Mouse (Mus musculus): ENCODE data around the gene Iqsec1.

DNA sequence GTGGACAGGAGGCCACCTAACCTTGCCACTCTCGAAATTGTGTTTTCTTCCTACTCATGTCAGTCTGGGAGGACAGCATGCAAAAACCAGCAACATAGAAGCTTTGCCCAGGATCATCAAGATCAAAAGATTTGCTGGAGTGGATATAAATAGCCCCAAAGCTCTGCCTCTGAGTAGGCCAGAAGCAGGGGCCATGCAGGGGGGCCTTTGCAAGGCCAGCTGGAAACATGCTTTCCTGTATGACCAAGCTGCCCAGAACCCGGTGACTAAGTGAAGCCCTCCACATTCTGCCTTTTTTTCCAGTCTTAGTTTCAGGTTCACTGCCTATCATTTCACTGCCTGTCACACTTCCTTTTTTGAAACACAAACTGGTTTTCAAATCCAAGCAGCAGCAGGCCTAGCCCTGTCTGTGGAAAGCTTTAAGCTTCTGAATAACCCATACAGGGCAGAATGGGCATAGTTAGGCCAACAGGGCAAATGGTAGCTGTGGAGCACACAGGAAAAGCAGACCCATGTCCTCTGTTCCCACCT lies 19.1 kb downstream of the Iqsec1 start:
- TF ChIP-seq CTCF (IDR thresholded peaks at IDR 0.05; ENCODE audit: extremely low read depth, insufficient read depth, insufficient read length, insufficient replicate concordance) (no peak), POLR2A (IDR thresholded peaks at IDR 0.05; ENCODE audit: low read depth, low read length) (no peak)

Data from spleen, adult 2 months (tissue).